Mouse (Mus musculus) cerebellum, postnatal 10 days (tissue): Measurements from ENCODE around the gene Ube2m.

Experiments
- DNase-seq, 2 experiments: peaks; one replicate each; pipeline ENCODE4 v3.0.0; 2021; ENCODE audit warnings: mixed read lengths in 2 of 2

Ube2m gene

DNA sequence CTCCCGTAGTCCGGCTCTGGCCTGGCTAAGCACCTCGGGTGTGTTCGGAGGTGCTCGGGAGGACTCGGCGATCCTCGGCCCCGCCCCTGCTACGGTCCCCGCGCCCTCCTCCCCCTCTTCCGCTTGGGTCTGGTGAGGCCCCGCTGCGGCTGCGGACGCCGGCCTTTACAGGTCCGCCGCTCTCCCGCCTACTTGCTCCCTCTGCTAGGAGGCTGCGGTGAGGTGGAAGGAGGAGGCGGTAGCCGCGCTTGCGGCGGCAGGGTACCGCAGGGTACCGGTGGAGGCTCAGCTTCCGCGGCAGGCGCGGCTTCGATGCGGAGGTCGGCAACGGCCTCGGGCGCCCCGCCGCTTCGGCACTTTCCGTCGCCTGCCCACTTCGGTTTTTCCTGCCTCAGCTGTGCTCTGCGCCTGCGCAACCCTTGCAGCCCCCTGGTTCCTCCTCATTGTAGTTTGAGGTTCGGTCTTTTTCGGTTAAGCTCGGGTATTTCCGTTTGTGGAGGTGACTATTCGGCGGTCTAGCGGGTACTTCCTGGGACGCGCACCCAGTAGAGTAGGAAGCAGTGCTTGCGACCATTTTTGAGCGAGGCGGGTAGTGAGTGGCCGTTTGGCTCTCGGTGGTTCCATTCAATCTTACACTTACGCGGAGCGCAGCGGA, at the start of gene Ube2m:
Gene Ube2m (minus strand): TSS at position 375 of the 655 bp plus-strand sequence.
- peak; percentile 100 for DNase-seq

DNA sequence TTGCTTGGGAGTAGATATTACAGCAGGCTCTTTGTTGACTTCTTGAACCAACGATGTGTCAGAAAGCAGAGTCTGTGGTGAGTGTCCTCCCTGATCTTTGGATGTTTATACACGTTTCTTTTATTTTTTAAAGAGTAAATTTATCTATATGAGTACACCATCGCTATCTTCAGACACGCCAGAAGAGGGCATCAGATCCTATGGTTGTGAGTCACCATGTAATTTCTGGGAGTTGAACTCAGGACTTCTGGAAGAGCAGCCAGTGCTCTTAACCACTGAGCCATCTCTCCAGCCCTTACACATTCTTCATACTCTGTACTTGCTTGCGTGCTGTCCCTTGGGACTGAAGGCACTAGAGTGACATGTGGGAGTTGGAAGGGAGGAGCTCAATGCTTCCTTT, 34.2 kb upstream of the Ube2m start:
- no peak for DNase-seq

DNA sequence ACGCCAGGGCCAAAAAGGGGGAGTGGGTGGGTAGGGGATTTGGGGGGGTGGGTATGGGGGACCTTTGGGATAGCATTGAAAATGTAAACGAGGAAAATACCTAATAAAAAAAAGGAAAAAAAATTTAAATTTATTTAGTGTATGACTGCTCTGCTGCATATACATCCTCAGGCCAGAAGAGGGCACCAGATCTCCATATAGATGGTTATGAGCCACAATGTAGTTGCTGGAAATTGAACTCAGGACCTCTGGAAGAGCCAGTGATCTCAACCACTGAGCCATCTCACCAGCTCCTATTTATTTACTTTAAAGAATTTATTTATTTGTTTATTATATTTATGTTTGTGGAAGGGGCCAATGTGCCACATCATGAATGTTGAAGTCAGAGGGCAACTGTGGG, 25.3 kb upstream of the Ube2m start:
- DNase-seq: peak in 1 of 2 experiments; percentile 5

DNA sequence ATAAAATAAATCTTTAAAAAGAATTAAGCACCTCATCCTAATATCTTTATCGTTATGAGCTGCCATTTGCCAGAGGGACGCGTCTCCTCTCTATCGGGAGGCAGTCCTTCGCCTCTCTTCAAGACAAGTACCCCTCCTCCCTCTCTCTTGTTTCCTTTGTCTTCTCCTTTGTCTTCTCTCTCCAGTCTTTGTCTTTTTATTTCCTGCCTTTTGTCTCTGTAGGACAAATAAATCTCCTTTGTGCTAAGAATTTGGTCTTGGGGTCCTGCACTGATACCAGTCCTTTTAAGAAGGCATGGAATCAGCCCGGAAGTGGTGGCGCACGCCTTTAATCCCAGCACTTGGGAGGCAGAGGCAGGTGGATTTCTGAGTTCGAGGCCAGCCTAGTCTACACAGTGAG, 21.5 kb upstream of the Ube2m start:
- DNase-seq: no peak

DNA sequence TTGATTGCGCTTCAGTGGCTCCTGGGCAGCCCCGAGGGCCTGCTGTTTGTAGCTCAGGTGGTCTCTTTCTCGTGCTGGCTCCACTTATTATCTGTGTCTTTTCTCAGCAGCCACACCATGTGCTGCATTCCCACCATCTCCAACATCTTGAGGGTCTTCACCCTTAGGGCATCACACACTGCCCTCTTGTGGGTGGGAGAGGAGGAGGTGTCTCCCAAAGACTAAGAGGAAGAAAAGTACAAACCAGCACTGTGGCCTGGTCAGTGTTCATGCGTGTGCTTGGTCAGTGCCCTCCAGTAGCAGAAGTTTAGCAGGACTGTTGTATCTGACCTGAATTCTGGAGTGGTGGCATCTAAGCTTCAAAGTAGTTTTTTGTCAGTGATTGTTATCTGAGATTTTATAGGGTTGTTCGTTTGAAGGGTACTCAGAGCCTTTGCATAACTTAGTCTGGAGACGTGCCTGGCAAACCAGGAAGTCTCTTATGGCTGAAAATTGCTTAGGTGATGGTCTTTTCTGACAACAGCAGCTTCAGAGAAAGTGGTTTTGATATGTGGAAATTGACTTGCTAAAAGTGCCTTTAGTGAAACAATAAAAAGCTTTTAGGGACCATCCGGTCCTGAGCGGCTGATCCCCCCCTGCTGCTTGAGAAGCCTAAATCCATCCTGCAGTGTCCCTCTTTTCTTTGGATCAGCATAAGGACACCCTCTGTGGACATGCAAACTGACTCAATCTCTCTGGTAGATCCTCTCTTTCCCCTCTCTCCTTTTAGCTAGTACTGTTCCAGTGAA, 19.0 kb upstream of the Ube2m start:
- peak in 1 of 2 experiments; percentile 20 for DNase-seq

DNA sequence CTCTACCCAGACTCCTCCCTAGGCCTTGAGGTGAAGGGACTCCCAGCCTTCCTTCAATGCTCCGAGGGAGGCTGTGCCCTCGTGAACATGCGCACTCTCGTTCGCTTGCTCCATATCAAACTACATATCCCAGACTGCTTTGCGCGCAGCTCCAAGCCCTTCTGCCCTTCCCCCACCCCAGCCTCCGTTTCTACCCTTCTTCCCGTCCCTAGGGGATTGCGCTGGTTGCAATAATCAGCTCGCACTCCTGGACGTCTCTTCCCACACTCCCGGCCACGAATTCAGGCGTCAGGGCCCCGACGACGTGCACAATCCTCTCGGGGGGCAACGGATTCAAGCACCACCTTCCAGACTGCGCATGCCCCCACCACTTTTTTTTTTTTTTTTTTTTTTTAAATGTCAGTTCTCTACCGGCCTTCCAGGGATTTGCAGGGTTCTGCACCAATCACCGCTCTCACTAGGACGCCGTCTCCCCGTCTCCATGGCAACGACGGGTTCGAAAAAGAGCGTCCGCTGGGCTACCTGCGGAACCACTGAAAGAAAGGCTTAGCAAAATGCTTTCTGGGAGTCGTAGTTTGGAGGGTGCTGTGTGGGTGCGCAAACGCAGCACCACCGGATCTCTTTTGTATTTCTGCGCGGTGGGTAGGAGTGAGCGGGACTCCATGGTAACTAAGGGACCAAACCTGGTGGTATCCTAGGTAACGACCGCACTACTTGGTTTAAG, 16.4 kb upstream of the Ube2m start, which contains the start of gene Mzf1:
Gene Mzf1 (minus strand): TSS at position 478 of the 724 bp plus-strand sequence.
- peak; percentile 98 to 99 for DNase-seq

DNA sequence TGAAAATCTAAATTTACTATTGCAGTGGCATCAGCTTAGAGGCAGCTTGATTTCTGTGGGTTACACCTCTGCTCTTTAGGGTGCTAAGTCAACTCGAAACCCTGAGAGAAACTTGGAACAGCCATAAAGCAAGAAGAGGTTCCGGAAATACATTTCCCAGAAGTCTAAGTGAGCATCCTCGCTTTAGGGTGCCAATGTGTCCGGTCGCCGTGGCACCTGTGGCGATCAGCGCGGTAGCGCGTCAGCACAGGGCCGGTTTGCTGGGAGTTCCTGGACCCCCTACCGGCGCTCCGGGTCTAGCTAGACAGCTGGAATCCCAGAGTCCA, 15.8 kb upstream of the Ube2m start:
- no peak for DNase-seq

DNA sequence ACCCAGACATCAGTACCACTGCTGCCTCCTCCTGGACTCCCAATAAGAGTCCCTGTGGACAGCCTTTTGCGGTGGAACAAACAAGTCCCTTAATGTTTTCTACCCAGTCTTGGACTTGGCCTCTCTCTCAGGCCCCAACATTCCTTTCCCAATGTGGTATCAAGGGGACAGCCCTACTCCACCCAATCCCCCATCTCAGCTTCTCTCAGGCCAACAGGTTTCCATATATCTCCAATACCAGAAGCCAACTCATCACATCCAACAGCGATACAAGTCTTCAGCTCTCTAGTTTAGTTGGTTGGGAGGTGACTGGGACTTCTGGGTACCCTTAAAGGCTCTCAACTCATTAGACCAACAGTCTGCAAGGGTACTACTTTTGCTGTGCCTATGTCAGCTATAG, 15.4 kb upstream of the Ube2m start:
- peak in 1 of 2 experiments; percentile 8 for DNase-seq

DNA sequence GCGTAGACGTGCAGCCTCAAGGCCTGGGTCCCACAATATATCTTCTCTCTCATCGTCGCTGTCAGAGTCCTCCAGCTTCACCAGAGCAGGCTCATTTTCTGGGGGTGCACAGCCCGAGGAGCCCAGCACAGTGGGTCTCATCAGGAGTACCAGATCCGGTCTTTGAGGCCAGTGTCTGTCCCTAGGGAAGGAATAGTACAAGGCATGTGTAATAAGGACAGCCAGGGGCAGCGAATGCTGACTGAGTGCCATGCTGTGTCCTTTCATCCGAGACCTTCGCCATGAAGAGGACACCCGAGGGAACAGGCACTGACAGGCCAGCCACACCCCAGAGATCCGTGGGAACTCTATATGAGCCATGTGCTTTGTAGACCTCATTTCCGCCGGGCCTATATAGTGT, 14.9 kb upstream of the Ube2m start:
- DNase-seq: peak in 1 of 2 experiments; percentile 9

DNA sequence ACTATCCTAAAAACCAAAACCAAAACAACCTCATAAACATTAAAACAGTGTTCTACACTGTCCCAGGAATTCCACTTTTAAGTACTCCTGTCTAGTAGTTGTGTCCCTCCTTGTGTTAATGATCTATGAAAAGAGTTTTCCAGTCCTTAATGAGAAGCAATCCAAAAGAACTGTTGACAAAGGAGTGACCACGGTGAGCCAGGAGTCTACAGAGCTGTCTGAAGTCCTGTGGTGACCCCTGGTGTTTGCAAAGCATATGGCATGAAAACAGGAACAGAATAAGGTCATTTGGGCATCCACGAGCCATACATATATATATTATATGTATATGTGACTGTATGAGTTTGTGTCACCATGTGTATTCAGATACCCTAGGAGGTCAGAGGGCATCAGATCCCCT, 8.0 kb upstream of the Ube2m start:
- DNase-seq: peak; percentile 73

DNA sequence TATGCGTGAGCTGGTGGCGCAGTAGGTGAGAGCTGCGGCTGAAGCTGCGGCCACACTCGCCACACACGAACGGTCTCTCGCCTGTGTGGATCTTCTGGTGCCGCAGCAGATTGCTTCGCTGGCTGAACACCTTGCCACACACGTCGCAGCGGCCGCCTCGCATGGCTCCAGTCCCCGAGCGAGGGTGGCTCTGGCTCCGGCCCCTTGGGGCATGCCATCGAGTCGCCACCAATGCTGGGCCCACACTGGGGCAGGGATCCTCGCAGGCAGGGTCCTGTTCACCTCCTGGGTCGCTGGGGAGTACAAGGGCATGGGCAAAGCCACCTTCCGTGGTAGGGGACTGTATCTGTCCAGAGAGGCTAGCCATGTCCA, 6.2 kb upstream of the Ube2m start:
- DNase-seq: no peak

DNA sequence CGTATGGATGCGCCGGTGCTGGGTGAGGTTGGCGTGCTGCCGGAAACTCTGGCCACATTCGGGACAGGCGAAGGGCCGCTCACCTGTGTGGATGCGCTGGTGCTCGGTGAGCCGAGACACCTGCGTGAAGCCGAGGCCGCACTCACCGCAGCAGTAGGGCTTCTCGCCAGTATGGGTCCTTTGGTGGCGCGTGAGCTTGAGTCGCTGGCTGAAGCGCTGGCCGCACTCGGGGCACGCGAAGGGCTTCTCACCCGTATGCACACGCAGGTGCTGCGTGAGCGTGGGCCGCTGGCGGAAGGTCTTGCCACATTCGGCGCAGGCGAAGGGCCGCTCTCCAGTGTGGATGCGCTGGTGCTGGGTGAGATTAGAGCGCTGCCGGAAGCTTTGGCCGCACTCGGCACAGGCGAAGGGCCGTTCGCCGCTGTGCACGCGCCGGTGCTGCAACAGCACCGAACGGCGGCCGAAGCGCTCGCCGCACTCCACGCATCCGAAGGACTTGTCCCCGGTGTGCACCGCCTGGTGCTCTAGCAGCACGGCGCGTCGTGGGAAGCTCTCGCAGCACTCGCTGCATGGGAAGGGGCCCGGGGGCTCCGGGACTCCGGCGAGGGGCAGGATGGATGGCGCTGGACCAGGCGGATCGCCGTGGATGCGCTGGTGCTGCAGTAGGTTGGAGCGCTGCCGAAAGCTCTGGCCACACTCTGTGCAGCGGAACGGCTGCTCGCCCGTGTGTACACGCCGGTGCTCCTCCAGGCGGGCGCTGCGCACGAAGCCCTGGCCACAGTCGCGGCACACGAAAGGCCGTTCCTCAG, 5.6 kb upstream of the Ube2m start:
- peak; percentile 87 to 90 for DNase-seq

DNA sequence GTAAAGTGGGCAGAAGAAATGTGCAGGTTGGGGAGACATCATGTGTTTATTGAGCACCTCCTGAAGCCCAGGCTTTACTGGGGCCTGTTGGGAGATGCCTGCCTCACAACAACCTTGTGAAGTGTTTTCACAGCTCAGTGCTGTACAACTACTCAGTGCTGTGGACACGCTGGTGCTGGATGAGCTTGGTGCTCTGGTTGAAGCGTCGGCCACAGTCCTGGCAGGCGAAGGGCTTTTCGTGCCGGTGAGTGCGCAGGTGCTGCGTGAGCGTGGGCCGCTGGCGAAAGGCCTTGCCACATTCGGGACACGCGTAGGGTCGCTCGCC, 5.0 kb upstream of the Ube2m start:
- no peak for DNase-seq

DNA sequence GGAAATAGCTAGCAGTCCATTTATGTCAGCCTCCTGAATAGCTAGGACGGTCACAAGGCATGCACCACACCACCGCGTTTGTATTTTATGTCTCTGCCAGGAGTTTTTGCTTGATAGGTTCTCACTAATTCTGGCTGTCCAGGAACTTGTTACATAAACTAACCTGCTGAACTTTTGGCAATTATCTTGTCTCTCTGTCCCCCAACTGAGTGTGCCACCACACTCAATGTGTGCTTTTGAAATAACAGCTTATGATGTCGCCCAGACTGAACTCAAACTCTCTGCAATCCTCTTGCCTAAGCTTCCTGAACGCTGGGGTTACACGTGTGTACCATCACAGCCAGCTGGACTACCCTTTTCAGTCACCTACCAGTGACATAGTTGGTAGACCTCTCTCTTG, 4.4 kb upstream of the Ube2m start:
- DNase-seq: no peak

DNA sequence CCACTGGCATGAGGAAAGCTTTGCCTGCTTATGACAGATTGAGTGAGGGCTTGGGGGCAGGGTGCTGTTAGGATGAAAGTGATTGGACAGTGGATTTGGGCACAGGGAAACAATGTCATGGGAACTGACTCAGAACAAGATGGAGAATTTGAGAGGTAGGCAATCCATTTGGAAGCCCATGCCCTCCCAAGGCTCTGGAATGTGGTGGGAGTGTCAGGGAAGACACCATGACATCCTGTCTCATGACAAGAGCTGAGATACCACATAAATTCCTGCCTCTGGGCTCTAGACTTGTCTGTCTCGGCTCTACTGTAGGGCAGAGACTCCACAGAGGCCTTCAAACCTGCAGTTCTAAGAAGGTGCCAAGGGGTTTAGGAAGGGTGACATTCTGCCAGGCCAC, 3.2 kb upstream of the Ube2m start:
- peak in 1 of 2 experiments; percentile 1 for DNase-seq

DNA sequence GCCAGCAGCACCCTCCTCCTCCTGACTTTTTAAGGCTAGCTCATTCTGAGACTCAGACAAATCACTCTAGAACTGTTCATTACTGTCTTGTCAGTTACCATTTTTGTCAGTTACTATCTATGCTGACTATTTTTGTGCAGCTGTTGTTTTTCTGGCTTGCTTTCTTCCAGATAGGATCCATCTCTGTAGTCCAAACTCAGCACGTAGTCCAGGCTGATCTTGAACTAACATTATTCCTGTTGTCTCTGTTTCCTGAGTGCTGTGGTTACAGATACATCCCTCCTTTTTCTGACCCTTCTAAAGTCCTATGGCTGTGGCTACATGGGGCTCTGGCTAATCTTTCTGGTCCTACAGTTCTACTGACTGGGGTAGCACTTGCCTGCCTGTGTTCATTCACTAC, 1.1 kb upstream of the Ube2m start:
- peak in 1 of 2 experiments; percentile 2 for DNase-seq

DNA sequence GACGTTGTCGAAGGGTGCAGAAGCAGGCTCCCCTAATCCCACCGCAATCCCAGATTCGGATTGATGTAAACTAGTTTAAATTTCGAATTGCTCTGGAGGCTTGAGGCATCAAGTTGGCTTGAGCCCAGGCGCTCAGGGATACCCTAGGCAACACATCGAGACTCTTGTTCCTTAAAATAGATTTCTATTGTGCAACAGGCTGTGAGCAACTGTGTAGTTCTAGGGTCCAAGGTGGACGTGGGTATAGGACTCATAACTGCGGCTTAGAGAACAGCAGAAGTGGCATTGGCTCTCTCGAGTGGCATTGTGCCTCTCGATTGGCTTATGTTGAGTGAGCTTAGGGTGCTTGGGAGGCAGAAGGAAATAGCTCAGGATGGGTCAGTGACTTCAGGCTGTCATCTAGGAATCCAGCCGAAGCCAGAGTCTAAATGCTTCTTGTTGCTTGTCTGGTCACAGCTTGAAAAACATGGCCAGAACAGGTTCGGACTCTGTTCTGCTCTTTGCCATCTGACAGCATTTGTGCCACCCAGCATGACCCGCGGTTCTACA, 620 bp upstream of the Ube2m start:
- DNase-seq: peak in 1 of 2 experiments; percentile 34

DNA sequence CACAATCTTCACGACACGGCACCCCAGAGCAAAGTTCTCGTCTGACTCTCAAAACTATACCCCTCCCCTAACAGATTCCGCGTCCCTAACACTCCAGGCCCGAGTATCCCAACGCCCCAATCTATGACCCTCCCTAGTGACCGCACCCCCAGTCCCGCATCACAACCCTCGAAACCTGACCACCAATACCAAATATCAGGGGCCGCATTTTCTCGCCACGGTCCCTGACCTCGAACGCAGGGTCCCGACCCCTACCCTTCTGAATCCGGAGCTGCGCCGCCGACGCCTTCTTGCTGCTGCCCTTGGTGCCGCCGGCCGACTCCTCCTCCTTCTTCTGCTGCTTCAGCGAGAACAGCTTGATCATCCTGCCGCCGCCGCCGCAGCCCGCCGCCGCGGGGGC, 709 bp downstream of the Ube2m start:
- no peak for DNase-seq

DNA sequence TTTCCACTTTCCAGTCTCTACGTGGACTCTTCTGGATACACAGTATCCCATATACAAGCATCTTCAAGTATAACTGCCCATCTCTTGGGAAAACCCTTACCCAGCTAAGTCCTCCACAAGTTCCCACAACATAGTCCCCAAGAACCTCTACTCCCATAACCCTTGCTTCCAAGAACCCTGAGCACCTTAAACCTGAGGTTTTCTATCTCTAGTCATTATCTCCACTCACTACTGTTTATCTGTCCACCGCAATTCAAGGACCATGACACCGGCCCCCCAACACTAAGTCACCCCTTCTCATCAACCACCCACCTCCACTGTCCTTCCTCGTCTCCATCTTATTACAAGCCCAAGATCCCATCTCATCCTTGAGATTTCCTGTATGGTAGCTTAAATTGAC, 1.3 kb downstream of the Ube2m start:
- DNase-seq: no peak

DNA sequence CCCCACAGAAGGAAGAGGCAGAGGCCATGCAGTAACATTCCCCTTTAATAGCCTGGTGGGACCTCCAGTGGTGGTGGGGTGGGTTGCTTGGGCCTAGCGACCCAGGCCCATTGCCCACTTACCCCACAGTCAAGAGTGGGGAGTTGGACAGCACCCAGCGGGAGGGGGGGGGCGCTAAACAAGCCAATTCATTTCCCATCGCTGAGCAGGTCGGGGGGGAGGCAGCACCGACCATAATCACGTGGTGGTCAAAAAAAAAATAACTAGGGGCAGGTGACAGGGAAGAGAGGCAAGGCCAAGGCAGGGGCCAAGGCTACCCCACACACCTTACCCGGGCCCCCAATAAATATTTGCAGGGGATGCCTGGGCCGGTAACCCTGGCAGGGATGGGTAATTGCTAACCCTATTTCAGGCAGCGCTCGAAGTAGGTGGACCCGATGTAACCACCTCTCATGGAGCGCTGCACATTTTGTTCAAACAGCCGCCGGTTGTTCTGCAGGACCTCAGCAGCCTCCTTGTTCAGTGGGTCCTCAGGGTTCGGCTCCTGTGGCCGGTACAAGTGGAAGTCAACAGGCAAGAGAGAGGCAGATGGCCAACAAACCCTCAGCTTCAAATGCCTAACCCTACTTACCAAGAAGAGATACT, 2.7 kb downstream of the Ube2m start:
- DNase-seq: peak; percentile 61 to 62

DNA sequence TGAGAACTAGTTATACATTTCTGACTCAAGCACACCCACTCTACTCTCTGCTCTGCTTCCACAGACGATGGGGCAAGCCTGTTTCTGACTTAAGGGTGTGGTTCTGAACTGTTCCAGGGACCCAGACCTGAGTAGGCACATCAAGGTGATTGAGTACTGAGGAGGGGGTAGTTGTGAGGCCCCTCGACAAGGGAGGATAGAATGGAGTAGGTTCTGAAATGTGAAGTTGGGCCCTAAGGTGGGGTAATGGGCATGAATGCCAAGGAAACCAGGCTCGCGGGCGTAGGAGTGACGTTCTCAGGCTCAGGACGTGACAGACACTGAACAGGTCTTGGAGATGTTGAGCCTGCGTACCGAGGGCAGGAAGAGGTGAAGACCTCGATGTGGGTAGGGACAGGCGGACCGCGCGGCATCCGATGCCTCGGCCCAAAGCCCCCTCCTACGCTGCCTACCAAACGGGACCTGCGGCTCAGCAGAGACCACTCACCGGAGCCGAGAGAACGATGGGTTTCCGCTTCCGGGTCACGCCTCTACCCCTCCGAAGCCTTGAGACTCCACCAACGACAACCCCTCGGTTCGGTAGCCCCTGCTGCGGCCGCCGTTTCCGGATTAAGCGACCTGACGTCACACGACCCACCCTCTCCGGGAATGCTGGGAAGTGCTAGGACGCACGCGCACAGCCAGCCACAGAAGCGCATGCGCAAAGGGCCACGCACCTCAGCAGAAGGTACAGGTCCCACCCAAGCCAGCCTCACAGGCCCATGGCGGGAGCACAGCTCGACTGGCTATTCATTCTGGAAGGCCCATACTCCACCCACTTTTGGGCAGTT, 3.7 kb downstream of the Ube2m start, which contains the start of gene Chmp2a:
Gene Chmp2a (minus strand): TSS at position 660 of the 830 bp plus-strand sequence.
- peak; percentile 99 for DNase-seq
